Comparison of ENCODE assay signal across 31 mouse cellular contexts in the genomic region with DNA sequence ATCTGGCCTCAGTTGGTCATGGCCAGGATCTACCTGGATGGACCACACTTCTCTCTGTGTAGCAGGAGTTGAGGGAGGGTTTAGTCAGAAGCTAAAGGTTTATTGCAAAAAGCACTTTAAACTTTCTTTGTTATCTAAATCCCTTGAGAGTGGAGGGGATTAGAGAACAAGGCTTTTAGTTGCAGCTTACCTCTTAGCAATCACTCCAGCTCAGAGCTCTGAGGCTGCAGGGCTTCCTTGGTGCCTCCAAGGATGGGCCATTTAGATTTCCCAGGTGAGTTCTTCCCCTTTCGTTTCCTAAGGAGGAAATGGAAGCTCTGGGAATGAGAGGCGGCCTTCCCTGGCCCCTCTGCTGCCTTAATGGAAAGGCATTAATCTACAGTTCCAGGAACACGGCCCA. TPM values are rescaled to one million over a fixed set of nuclear protein-coding genes. Genes with fewer than 3 reads are reported as not detected.
"Had no signal": no experiment of that assay in that cellular context is flagged by ENCODE, and none has a peak within 500 bp of the region (broad histone marks: within the 10 kb centered on the region; RNA-seq: fewer than 3 reads in every experiment).

No protein-coding gene starts in this region.

- H3K9ac ChIP-seq: embryonic facial prominence, embryonic 12.5 days; embryonic facial prominence, embryonic 13.5 days; embryonic facial prominence, embryonic 15.5 days; forebrain, embryonic 12.5 days; forebrain, embryonic 13.5 days; forebrain, embryonic 15.5 days; forebrain, postnatal 0 days had no signal

- H3K4me1 ChIP-seq: forebrain, embryonic 15.5 days had no signal

- H3K27me3 ChIP-seq: embryonic facial prominence, embryonic 12.5 days; embryonic facial prominence, embryonic 13.5 days; embryonic facial prominence, embryonic 15.5 days; forebrain, embryonic 12.5 days; forebrain, embryonic 13.5 days; forebrain, embryonic 15.5 days had no signal

- H3K9me3 ChIP-seq: embryonic facial prominence, embryonic 12.5 days; embryonic facial prominence, embryonic 13.5 days; embryonic facial prominence, embryonic 15.5 days; forebrain, embryonic 10.5 days; forebrain, embryonic 12.5 days; forebrain, embryonic 13.5 days; forebrain, embryonic 15.5 days had no signal

- H3K36me3 ChIP-seq: embryonic facial prominence, embryonic 12.5 days; embryonic facial prominence, embryonic 13.5 days; embryonic facial prominence, embryonic 15.5 days; forebrain, embryonic 10.5 days; forebrain, embryonic 12.5 days; forebrain, embryonic 15.5 days had no signal

- H3K27ac ChIP-seq: embryonic facial prominence, embryonic 12.5 days; embryonic facial prominence, embryonic 13.5 days; embryonic facial prominence, embryonic 15.5 days; forebrain, embryonic 10.5 days; forebrain, embryonic 12.5 days; forebrain, embryonic 13.5 days; forebrain, embryonic 15.5 days; gastrocnemius, adult 2 months; heart, adult 2 months had no signal

- ATAC-seq: forebrain, embryonic 13.5 days; forebrain, embryonic 14.5 days; forebrain, embryonic 15.5 days; forebrain, embryonic 16.5 days; forebrain, postnatal 0 days had no signal

- H3K4me3 ChIP-seq: embryonic facial prominence, embryonic 12.5 days; embryonic facial prominence, embryonic 13.5 days; embryonic facial prominence, embryonic 15.5 days; erythroblast, embryonic 14.5 days; forebrain, embryonic 10.5 days; forebrain, embryonic 12.5 days; forebrain, embryonic 13.5 days; forebrain, embryonic 15.5 days; gastrocnemius, adult 2 months; heart, adult 2 months had no signal

- H3K4me2 ChIP-seq: embryonic facial prominence, embryonic 12.5 days; embryonic facial prominence, embryonic 13.5 days; embryonic facial prominence, embryonic 15.5 days; forebrain, embryonic 12.5 days; forebrain, embryonic 13.5 days; forebrain, embryonic 15.5 days had no signal

- DNase-seq: cerebellum, adult 18-20 months; cerebellum, adult 2 months; cerebellum, adult 8-10 months; cerebellum, adult 9-10 months; cerebellum, adult 9-11 months; cerebellum, postnatal 10 days; cerebellum, postnatal 14 days; cerebellum, postnatal 25 days; cerebellum, postnatal 36 days; embryo, embryonic 11 days; forebrain, postnatal 0 days; gastrocnemius, adult 2 months; gastrocnemius, postnatal 10 days; gastrocnemius, postnatal 14 days; gastrocnemius, postnatal 25 days; gastrocnemius, postnatal 36 days; heart, adult 11 months; heart, adult 18-20 months; heart, adult 2 months had no signal

RNA-seq across cellular contexts. Expression of a gene that starts 23.3 kb away (rescaled TPM):
- total RNA-seq: common myeloid progenitor, adult 5-6 weeks; granulocyte monocyte progenitor cell, adult 5-6 weeks had no signal
- polyA plus RNA-seq: erythroblast, embryonic 14.5 days had no signal
